Comparison of ENCODE assay signal across 8 mouse cellular contexts in genomic region chr6:122741460-122742227, GRCm38 (mm10). TPM values are rescaled to one million over a fixed set of nuclear protein-coding genes. Genes with fewer than 3 reads are reported as not detected.
DNase-seq lines count a peak whose midpoint lies in the region; ATAC-seq and TF ChIP-seq lines count a peak whose summit lies in the region.

No protein-coding gene starts in this region.

- peak; percentile 41 for ATAC-seq in frontal cortex, adult (ENCODE audit: low TSS enrichment)
- no peak for ATAC-seq in granulocyte monocyte progenitor cell, adult 5-6 weeks (replicated peaks; ENCODE audit: poor library complexity, severe bottlenecking)

- 5% methylated on average over 25 of the region's 25 CpGs for WGBS in thymus, adult 2 months
- WGBS in hindbrain, embryonic 10.5 days: 2% methylated on average over 25 of the region's 25 CpGs
- WGBS in midbrain, embryonic 10.5 days: 2% methylated on average over 25 of the region's 25 CpGs

- H3K27ac ChIP-seq in thymus, adult 2 months (ENCODE audit: control insufficient read depth, insufficient read depth, low read length): no peak overlapping the region
- H3K27ac ChIP-seq in hindbrain, embryonic 10.5 days: peak overlapping the region; percentile 67; the same call in 1 of the 2 replicates
- H3K27ac ChIP-seq in midbrain, embryonic 10.5 days (replicated peaks): peak overlapping the region; percentile 64; the same call in 1 of the 2 replicates

- H3K4me1 ChIP-seq in thymus, adult 2 months (replicated peaks; ENCODE audit: control insufficient read depth, insufficient read depth, low read length): peaks cover 25% of the 10 kb centered on the region
- peaks cover 30% of the 10 kb centered on the region for H3K4me1 ChIP-seq in hindbrain, embryonic 10.5 days (replicated peaks)
- peaks cover 42% of the 10 kb centered on the region for H3K4me1 ChIP-seq in midbrain, embryonic 10.5 days

- no peaks in the 10 kb centered on the region for H3K27me3 ChIP-seq in thymus, adult 2 months (ENCODE audit: control insufficient read depth, insufficient read depth, low read length)
- peaks cover 51% of the 10 kb centered on the region for H3K27me3 ChIP-seq in hindbrain, embryonic 10.5 days (ENCODE audit: insufficient read depth, poor library complexity, severe bottlenecking)
- H3K27me3 ChIP-seq in midbrain, embryonic 10.5 days (ENCODE audit: low read depth, poor library complexity, severe bottlenecking): peaks cover 49% of the 10 kb centered on the region

- no peak for TF ChIP-seq CTCF in thymus, adult 2 months (IDR thresholded peaks at IDR 0.05; ENCODE audit: borderline replicate concordance, control insufficient read depth, extremely low read depth, insufficient read depth, low read length, poor library complexity)

- TF ChIP-seq POLR2A in thymus, adult 2 months (IDR thresholded peaks at IDR 0.05; ENCODE audit: control insufficient read depth, extremely low read depth, insufficient read depth, low read length, poor library complexity): no peak

- H3K9me3 ChIP-seq in hindbrain, embryonic 10.5 days: no peaks in the 10 kb centered on the region
- no peaks in the 10 kb centered on the region for H3K9me3 ChIP-seq in midbrain, embryonic 10.5 days (replicated peaks)

- no peaks in the 10 kb centered on the region for H3K36me3 ChIP-seq in thymus, adult 2 months (ENCODE audit: control insufficient read depth, insufficient read depth, low read length)
- H3K36me3 ChIP-seq in hindbrain, embryonic 10.5 days: peaks cover 6% of the 10 kb centered on the region; the same call in 1 of the 2 replicates
- peaks cover 5% of the 10 kb centered on the region; the same call in 1 of the 2 replicates for H3K36me3 ChIP-seq in midbrain, embryonic 10.5 days

- DNase-seq in frontal cortex, postnatal 14 days (ENCODE audit: low spot score in 2 of 2): no peak
- DNase-seq in thymus, adult 2 months: no peak
- DNase-seq in thymus, postnatal 4 days: no peak
- peak; percentile 51 for DNase-seq in hindbrain, embryonic 10.5 days (ENCODE audit: low spot score)
- no peak for DNase-seq in midbrain, embryonic 10.5 days (ENCODE audit: low spot score)
- no peak for DNase-seq in urinary bladder, postnatal 25 days (ENCODE audit: low spot score)

- H3K4me3 ChIP-seq in thymus, adult 2 months (ENCODE audit: control insufficient read depth, insufficient read depth, low read length): peak overlapping the region; percentile 45
- peak overlapping the region; percentile 60 for H3K4me3 ChIP-seq in hindbrain, embryonic 10.5 days
- H3K4me3 ChIP-seq in midbrain, embryonic 10.5 days: peak overlapping the region; percentile 64

RNA-seq across cellular contexts. Expression of gene Nanog, which starts 34.4 kb away (rescaled TPM):
- polyA plus RNA-seq in thymus, adult 2 months (2012; rRNA removed): 0.08 TPM in 1 of 2 replicates, not detected in the other
- 0.12 and 0.24 TPM in 2 replicates for polyA plus RNA-seq in hindbrain, embryonic 10.5 days (2016; fragmentation: Nextera tagmentation; extraction: Ambion mirVana)
- 0.09 and 0.32 TPM in 2 replicates for polyA plus RNA-seq in midbrain, embryonic 10.5 days (2016; fragmentation: Nextera tagmentation; extraction: Ambion mirVana)
- total RNA-seq in granulocyte monocyte progenitor cell, adult 5-6 weeks (2014; fragmentation: Nextera tagmentation): not detected in 2 replicates
- not detected in 2 replicates for total RNA-seq in granulocyte monocyte progenitor cell, adult 5-6 weeks (2017)

RNA-seq across cellular contexts. Expression of gene Slc2a3, which starts 59.8 kb away (rescaled TPM):
- 11.7 and 12.8 TPM in 2 replicates for polyA plus RNA-seq in thymus, adult 2 months (2012; rRNA removed)
- 38.5 and 57.1 TPM in 2 replicates for polyA plus RNA-seq in hindbrain, embryonic 10.5 days (2016; fragmentation: Nextera tagmentation; extraction: Ambion mirVana)
- 42.0 and 63.0 TPM in 2 replicates for polyA plus RNA-seq in midbrain, embryonic 10.5 days (2016; fragmentation: Nextera tagmentation; extraction: Ambion mirVana)
- total RNA-seq in granulocyte monocyte progenitor cell, adult 5-6 weeks (2014; fragmentation: Nextera tagmentation): 4.7 and 6.5 TPM in 2 replicates
- total RNA-seq in granulocyte monocyte progenitor cell, adult 5-6 weeks (2017): 8.4 and 8.8 TPM in 2 replicates
